Mouse (Mus musculus) layer of hippocampus, adult 9-10 months (tissue): ENCODE measurements around the gene Ppp1r13l.
A peak's percentile ranks its signal among the peaks of the same experiment; 100 is the strongest.

ENCODE experiments used
- DNase-seq: peaks from one replicate; pipeline ENCODE4 v3.0.0; 2022; ENCODE audit warnings: low spot score

Ppp1r13l gene

GRCm38 (mm10) chr7:19365376-19365775, 5.8 kb downstream of the Ppp1r13l start:
- DNase-seq: no peak

- no peak for DNase-seq
Observed at GRCm38 (mm10) chr7:19368380-19368779, 8.8 kb downstream of the Ppp1r13l start.

GRCm38 (mm10) chr7:19369823-19370425, 10.4 kb downstream of the Ppp1r13l start:
- DNase-seq: no peak

GRCm38 (mm10) chr7:19373367-19373766, 13.8 kb downstream of the Ppp1r13l start:
- DNase-seq: no peak

- no peak for DNase-seq
Observed at GRCm38 (mm10) chr7:19375368-19375767, 15.8 kb downstream of the Ppp1r13l start.

- DNase-seq: no peak
Observed at GRCm38 (mm10) chr7:19376019-19376418, 16.5 kb downstream of the Ppp1r13l start.

GRCm38 (mm10) chr7:19378049-19378448, 18.5 kb downstream of the Ppp1r13l start:
- no peak for DNase-seq

- peak; percentile 98 for DNase-seq
Observed at GRCm38 (mm10) chr7:19381377-19382165, 22.0 kb downstream of the Ppp1r13l start, which contains the start of gene Ercc2. TSS of gene Ercc2 (plus strand) at chr7:19382010.

- DNase-seq: no peak
Observed at GRCm38 (mm10) chr7:19382166-19382541, 22.6 kb downstream of the Ppp1r13l start.

- no peak for DNase-seq
Observed at GRCm38 (mm10) chr7:19383708-19384107, 24.2 kb downstream of the Ppp1r13l start.

GRCm38 (mm10) chr7:19388699-19389413, 29.3 kb downstream of the Ppp1r13l start:
- no peak for DNase-seq

- no peak for DNase-seq
Observed at GRCm38 (mm10) chr7:19394484-19394883, 34.9 kb downstream of the Ppp1r13l start.

GRCm38 (mm10) chr7:19399496-19400280, 40.1 kb downstream of the Ppp1r13l start:
- DNase-seq: no peak

GRCm38 (mm10) chr7:19400946-19401345, 41.4 kb downstream of the Ppp1r13l start:
- DNase-seq: no peak

GRCm38 (mm10) chr7:19402535-19403112, 43.1 kb downstream of the Ppp1r13l start:
- no peak for DNase-seq

- DNase-seq: no peak
Observed at GRCm38 (mm10) chr7:19403731-19404296, 44.3 kb downstream of the Ppp1r13l start, which contains the start of gene Klc3. TSS of gene Klc3 (minus strand) at chr7:19404104.

- DNase-seq: no peak
Observed at GRCm38 (mm10) chr7:19404476-19404875, 44.9 kb downstream of the Ppp1r13l start, which contains the start of gene Ckm. TSS of gene Ckm (plus strand) at chr7:19404776.

GRCm38 (mm10) chr7:19405417-19405816, 45.9 kb downstream of the Ppp1r13l start:
- peak; percentile 71 for DNase-seq

GRCm38 (mm10) chr7:19409753-19410152, 50.2 kb downstream of the Ppp1r13l start:
- no peak for DNase-seq

- DNase-seq: no peak
Observed at GRCm38 (mm10) chr7:19410766-19411344, 51.3 kb downstream of the Ppp1r13l start.

- no peak for DNase-seq
Observed at GRCm38 (mm10) chr7:19411783-19412182, 52.2 kb downstream of the Ppp1r13l start.
